Mouse (Mus musculus) midbrain, embryonic 10.5 days (tissue): ENCODE data around the gene Gm17660. TPM values are rescaled to one million over a fixed set of nuclear protein-coding genes. Genes with fewer than 3 reads are reported as not detected.

Source experiments
- DNase-seq: peaks from one replicate; pipeline ENCODE4 v3.0.0-alpha.2; 2017; ENCODE audit warnings: low spot score
- H3K27ac ChIP-seq: fragments of 300-500 bp; sonication (generic); replicated peaks from 2 replicates; pipeline ENCODE4 v1.5.1; 2016; ENCODE audit warnings: mild to moderate bottlenecking
- H3K27me3 ChIP-seq: fragments of 300-500 bp; sonication (generic); 2 replicates; pipeline ENCODE4 v1.6.1; 2016; ENCODE audit warnings: low read depth, mild to moderate bottlenecking; ENCODE audit not compliant: poor library complexity, severe bottlenecking
- H3K36me3 ChIP-seq: fragments of 300-500 bp; sonication (generic); 2 replicates; pipeline ENCODE4 v1.6.1; 2016; ENCODE audit warnings: mild to moderate bottlenecking, moderate library complexity
- H3K4me1 ChIP-seq: fragments of 300-500 bp; sonication (generic); 2 replicates; pipeline ENCODE4 v1.6.1; 2016
- H3K4me3 ChIP-seq: fragments of 300-500 bp; sonication (generic); 2 replicates; pipeline ENCODE4 v1.5.1; 2016; ENCODE audit warnings: mild to moderate bottlenecking, moderate library complexity
- H3K9me3 ChIP-seq: fragments of 300-500 bp; sonication (generic); replicated peaks from 2 replicates; pipeline ENCODE4 v1.6.1; 2016; ENCODE audit warnings: mild to moderate bottlenecking
- WGBS: fragments of 180-500 bp; shearing (Covaris S2); methylation state at CpG from one replicate; pipeline ENCODE4 v1.1.7; 2016; 5-methylcytosine and 5-hydroxymethylcytosine counted together
- polyA plus RNA-seq: library from polyadenylated mRNA; unstranded; fragments of >200 nt; fragmentation: Nextera tagmentation; extraction: Ambion mirVana; gene quantifications from 2 replicates; pipeline ENCODE4 v1.2.1, GENCODE M21; 2016

The Gm17660 gene
- polyA plus RNA-seq, 1 experiment from 2014 or later, result not detected

GRCm38 (mm10) chr5:104108127-104108875, 30.9 kb upstream of the Gm17660 start:
- no peaks in the 10 kb centered on the region for H3K9me3 ChIP-seq
- DNase-seq, result peak; percentile 54
- H3K4me3 ChIP-seq, result peak overlapping the region; percentile 38
- peak overlapping the region; percentile 81 for H3K27ac ChIP-seq
- peaks cover 13% of the 10 kb centered on the region; the same call in 1 of the 2 replicates for H3K27me3 ChIP-seq
- peaks cover 78% of the 10 kb centered on the region for H3K4me1 ChIP-seq
- no peaks in the 10 kb centered on the region for H3K36me3 ChIP-seq
- WGBS, result 59% methylated on average over 11 of the region's 11 CpGs

GRCm38 (mm10) chr5:104104111-104104510, 26.7 kb upstream of the Gm17660 start:
- DNase-seq, result peak; percentile 20
- H3K4me3 ChIP-seq, result no peak overlapping the region
- H3K4me1 ChIP-seq, result peaks cover 66% of the 10 kb centered on the region
- H3K36me3 ChIP-seq, result no peaks in the 10 kb centered on the region
- 43% methylated on average over 2 of the region's 2 CpGs for WGBS
- no peaks in the 10 kb centered on the region for H3K9me3 ChIP-seq
- H3K27ac ChIP-seq, result peak overlapping the region; percentile 76
- peaks cover 13% of the 10 kb centered on the region; the same call in 1 of the 2 replicates for H3K27me3 ChIP-seq

- peaks cover 13% of the 10 kb centered on the region; the same call in 1 of the 2 replicates for H3K27me3 ChIP-seq
- WGBS, result 85% methylated on average over 4 of the region's 4 CpGs
- H3K27ac ChIP-seq, result peak overlapping the region; percentile 76
- no peak for DNase-seq
- H3K4me1 ChIP-seq, result peaks cover 61% of the 10 kb centered on the region
- H3K4me3 ChIP-seq, result no peak overlapping the region
- H3K9me3 ChIP-seq, result no peaks in the 10 kb centered on the region
- H3K36me3 ChIP-seq, result no peaks in the 10 kb centered on the region
Measured at GRCm38 (mm10) chr5:104103171-104103570, 25.8 kb upstream of the Gm17660 start.

GRCm38 (mm10) chr5:104101678-104102531, 24.5 kb upstream of the Gm17660 start:
- 16% methylated on average over 10 of the region's 10 CpGs for WGBS

GRCm38 (mm10) chr5:104096078-104096938, 18.9 kb upstream of the Gm17660 start:
- WGBS, result 92% methylated on average over 16 of the region's 16 CpGs
- Histone ChIP-seq H3K27ac (no peak overlapping the region), H3K9me3 (no peaks in the 10 kb centered on the region), H3K4me3 (no peak overlapping the region), H3K4me1 (peaks cover 18% of the 10 kb centered on the region), H3K36me3 (no peaks in the 10 kb centered on the region), H3K27me3 (no peaks in the 10 kb centered on the region)
- no peak for DNase-seq

More at GRCm38 (mm10) chr5:104101678-104102531, 24.5 kb upstream of the Gm17660 start:
- no peaks in the 10 kb centered on the region for H3K9me3 ChIP-seq
- H3K27ac ChIP-seq, result peak overlapping the region; percentile 76
- H3K4me3 ChIP-seq, result no peak overlapping the region
- peaks cover 51% of the 10 kb centered on the region for H3K4me1 ChIP-seq
- no peaks in the 10 kb centered on the region for H3K36me3 ChIP-seq
- H3K27me3 ChIP-seq, result peaks cover 3% of the 10 kb centered on the region; the same call in 1 of the 2 replicates
- DNase-seq, result peak; percentile 28

GRCm38 (mm10) chr5:104095416-104096077, 18.1 kb upstream of the Gm17660 start:
- Histone ChIP-seq H3K4me1 (peaks cover 10% of the 10 kb centered on the region; the same call in 1 of the 2 replicates), H3K27ac (no peak overlapping the region), H3K27me3 (no peaks in the 10 kb centered on the region), H3K4me3 (no peak overlapping the region), H3K36me3 (no peaks in the 10 kb centered on the region), H3K9me3 (no peaks in the 10 kb centered on the region)
- 92% methylated on average over 11 of the region's 11 CpGs for WGBS
- DNase-seq, result no peak

GRCm38 (mm10) chr5:104089751-104090150, 12.3 kb upstream of the Gm17660 start:
- Histone ChIP-seq H3K4me3 (no peak overlapping the region), H3K27ac (no peak overlapping the region), H3K27me3 (no peaks in the 10 kb centered on the region), H3K9me3 (0 out of 2 replicates have a peak, but pooled peaks cover 3% of the 10 kb centered on the region), H3K4me1 (no peaks in the 10 kb centered on the region), H3K36me3 (0 out of 2 replicates have a peak, but pooled peaks cover 5% of the 10 kb centered on the region)
- no peak for DNase-seq
- 92% methylated on average over 2 of the region's 2 CpGs for WGBS

GRCm38 (mm10) chr5:104085366-104085765, 8.0 kb upstream of the Gm17660 start:
- 0 out of 2 replicates have a peak, but pooled peaks cover 3% of the 10 kb centered on the region for H3K9me3 ChIP-seq
- WGBS, result 95% methylated on average over 9 of the region's 9 CpGs
- H3K27ac ChIP-seq, result no peak overlapping the region
- no peak for DNase-seq
- no peak overlapping the region for H3K4me3 ChIP-seq
- H3K4me1 ChIP-seq, result no peaks in the 10 kb centered on the region
- no peaks in the 10 kb centered on the region for H3K27me3 ChIP-seq
- H3K36me3 ChIP-seq, result 0 out of 2 replicates have a peak, but pooled peaks cover 5% of the 10 kb centered on the region

GRCm38 (mm10) chr5:104080736-104081135, 3.3 kb upstream of the Gm17660 start:
- H3K36me3 ChIP-seq, result no peaks in the 10 kb centered on the region
- no peak for DNase-seq
- no peak overlapping the region for H3K27ac ChIP-seq
- H3K4me1 ChIP-seq, result peaks cover 7% of the 10 kb centered on the region; the same call in 1 of the 2 replicates
- H3K9me3 ChIP-seq, result no peaks in the 10 kb centered on the region
- no peaks in the 10 kb centered on the region; the same call in 1 of the 2 replicates for H3K27me3 ChIP-seq
- H3K4me3 ChIP-seq, result no peak overlapping the region
- 93% methylated on average over 6 of the region's 6 CpGs for WGBS

- Histone ChIP-seq H3K36me3 (no peaks in the 10 kb centered on the region), H3K27ac (no peak overlapping the region), H3K4me3 (no peak overlapping the region), H3K4me1 (peaks cover 35% of the 10 kb centered on the region), H3K9me3 (no peaks in the 10 kb centered on the region), H3K27me3 (peaks cover 7% of the 10 kb centered on the region; the same call in 1 of the 2 replicates)
- DNase-seq, result no peak
- WGBS, result 25% methylated on average over 10 of the region's 10 CpGs
Measured at GRCm38 (mm10) chr5:104076361-104076760, 1.0 kb downstream of the Gm17660 start.

GRCm38 (mm10) chr5:104074388-104074787, 3.0 kb downstream of the Gm17660 start:
- WGBS, result 41% methylated on average over 12 of the region's 12 CpGs
- Histone ChIP-seq H3K4me3 (no peak overlapping the region), H3K27ac (no peak overlapping the region), H3K9me3 (no peaks in the 10 kb centered on the region), H3K36me3 (no peaks in the 10 kb centered on the region), H3K4me1 (peaks cover 38% of the 10 kb centered on the region), H3K27me3 (peaks cover 7% of the 10 kb centered on the region; the same call in 1 of the 2 replicates)
- DNase-seq, result peak; percentile 52
